Mouse (Mus musculus) c-Kit-positive CD71-negative TER-119-negative erythroid progenitor cells, embryonic 14.5 days (primary cell): ENCODE measurements around the gene Sertm1.

ENCODE experiments used
- DNase-seq: peaks from one replicate; pipeline ENCODE4 v3.0.0-alpha.2; 2013; ENCODE audit warnings: low read depth

The Sertm1 gene

GRCm38 (mm10) chr3:54915643-54916071 is at the start of gene Sertm1:
Gene Sertm1, minus strand, starts transcription at chr3:54915887.
- DNase-seq: no peak

- DNase-seq: no peak
Measured at GRCm38 (mm10) chr3:54964948-54965506, 49.3 kb upstream of the Sertm1 start.

- no peak for DNase-seq
Measured at GRCm38 (mm10) chr3:54943067-54943810, 27.6 kb upstream of the Sertm1 start.

GRCm38 (mm10) chr3:54934535-54934934 is 18.8 kb upstream of the Sertm1 start:
- DNase-seq: no peak

- no peak for DNase-seq
Measured at GRCm38 (mm10) chr3:54932599-54932998, 16.9 kb upstream of the Sertm1 start.

- DNase-seq: no peak
Measured at GRCm38 (mm10) chr3:54920425-54920824, 4.7 kb upstream of the Sertm1 start.

GRCm38 (mm10) chr3:54914845-54915642 is 643 bp downstream of the Sertm1 start:
- no peak for DNase-seq

GRCm38 (mm10) chr3:54908878-54909277 is 6.8 kb downstream of the Sertm1 start:
- DNase-seq: no peak

- no peak for DNase-seq
Measured at GRCm38 (mm10) chr3:54897974-54898373, 17.7 kb downstream of the Sertm1 start.

- no peak for DNase-seq
Measured at GRCm38 (mm10) chr3:54894891-54895290, 20.8 kb downstream of the Sertm1 start.

GRCm38 (mm10) chr3:54892218-54892617 is 23.5 kb downstream of the Sertm1 start:
- no peak for DNase-seq

- DNase-seq: no peak
Measured at GRCm38 (mm10) chr3:54886501-54886900, 29.2 kb downstream of the Sertm1 start.
